Mouse (Mus musculus) thymus, adult 2 months (tissue): Measurements from ENCODE around the gene Adamts15.

Experiments
- CTCF ChIP-seq: fragments of 200-500 bp; IDR thresholded peaks from 2 replicates; pipeline ENCODE4 v1.5.1; 2012; ENCODE audit warnings: mild to moderate bottlenecking, control low read depth, low read length, moderate library complexity, borderline replicate concordance; ENCODE audit not compliant: control insufficient read depth, poor library complexity, insufficient read depth; ENCODE audit errors: extremely low read depth
- POLR2A ChIP-seq: fragments of 200-500 bp; IDR thresholded peaks from 2 replicates; pipeline ENCODE4 v1.6.1; 2012; ENCODE audit warnings: mild to moderate bottlenecking, low read length, control low read depth, moderate library complexity; ENCODE audit not compliant: control insufficient read depth, poor library complexity, insufficient read depth; ENCODE audit errors: extremely low read depth

DNA sequence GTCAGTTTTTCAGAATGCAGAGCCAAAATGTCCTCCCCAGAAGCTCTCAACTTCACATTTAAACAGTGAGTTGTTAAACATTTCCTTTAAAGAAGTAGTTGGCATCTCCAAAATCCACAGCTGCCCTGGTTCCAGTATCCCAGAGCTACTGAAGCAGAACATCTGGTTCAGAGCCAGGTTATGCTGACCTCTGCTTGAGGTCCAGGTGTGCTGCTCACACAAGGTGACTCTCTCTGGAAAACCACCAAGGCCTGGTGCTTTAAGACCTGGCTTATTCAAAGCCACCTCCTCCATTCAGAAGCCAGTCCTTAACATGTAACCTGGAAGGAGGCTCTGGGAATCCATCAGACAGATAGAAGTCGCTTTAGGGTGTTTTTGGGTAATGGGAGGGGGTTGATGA lies 23.0 kb upstream of the Adamts15 start:
- no peak for TF ChIP-seq CTCF
- no peak for TF ChIP-seq POLR2A
